Mouse (Mus musculus) kidney, adult 11 months (tissue): ENCODE measurements at regions not wholly inside any gene's neighbourhood (a gene's known extent, or its start where the extent isn't known, plus 50 kb on each side); places are given as distances from the start of the nearest gene placed in this dataset.

Experiments used
- DNase-seq: peaks from one replicate; pipeline ENCODE4 v3.0.0; 2022

DNA sequence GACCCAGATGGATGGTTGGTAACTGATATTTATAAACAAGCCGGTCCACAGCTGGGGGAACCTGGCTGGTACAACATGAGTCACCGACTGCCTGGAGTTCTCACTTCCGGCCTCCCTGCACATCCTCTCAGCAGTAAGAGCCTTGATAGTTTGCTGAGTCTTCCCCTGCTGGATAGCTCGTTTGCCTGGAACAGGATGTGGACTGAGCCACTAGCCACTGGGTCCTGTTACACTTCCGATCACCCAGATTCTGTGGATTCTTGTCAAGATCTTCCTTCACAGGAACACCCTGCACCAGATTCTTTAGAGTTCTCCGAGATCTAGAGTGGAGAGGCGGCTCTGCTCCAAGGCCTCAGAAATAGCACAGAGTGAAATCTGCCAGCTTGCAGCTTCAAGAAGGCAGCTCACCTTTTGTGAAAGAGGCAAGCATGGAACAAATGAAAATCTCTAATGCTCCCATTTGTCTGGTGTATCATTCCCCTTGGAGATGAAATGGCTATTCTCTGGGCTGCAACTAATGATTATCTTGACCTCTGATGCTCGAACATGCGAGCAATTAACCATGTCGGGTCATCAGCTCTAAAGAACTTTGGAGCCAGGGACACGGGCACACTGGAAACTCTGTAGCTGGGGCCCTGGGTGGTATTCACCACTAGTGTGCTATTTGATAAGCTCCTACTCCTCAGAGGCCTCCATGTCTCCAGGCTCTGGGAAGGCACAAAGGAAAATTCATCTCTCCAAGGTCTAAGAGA, 90.3 kb upstream of the Selenok start:
- DNase-seq: no peak

DNA sequence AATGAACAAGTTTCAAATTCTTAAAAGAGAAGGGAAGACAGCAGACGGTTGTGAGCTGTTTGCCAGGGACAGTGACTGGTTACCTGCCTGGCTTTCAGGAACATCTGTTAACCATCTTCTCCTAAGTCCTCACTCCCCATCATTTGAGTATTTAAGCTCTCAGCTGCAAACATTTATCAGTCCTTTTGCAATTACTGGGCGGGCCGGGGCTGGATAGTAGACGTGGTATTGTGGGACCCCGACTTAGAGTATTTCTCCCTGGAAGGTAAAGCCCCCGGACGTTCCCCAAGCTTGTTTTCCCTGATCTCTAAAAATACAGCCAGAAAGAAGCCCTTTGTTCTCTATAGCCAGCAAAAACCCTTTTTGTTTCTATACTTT, 89.7 kb upstream of the Selenok start:
- no peak for DNase-seq

DNA sequence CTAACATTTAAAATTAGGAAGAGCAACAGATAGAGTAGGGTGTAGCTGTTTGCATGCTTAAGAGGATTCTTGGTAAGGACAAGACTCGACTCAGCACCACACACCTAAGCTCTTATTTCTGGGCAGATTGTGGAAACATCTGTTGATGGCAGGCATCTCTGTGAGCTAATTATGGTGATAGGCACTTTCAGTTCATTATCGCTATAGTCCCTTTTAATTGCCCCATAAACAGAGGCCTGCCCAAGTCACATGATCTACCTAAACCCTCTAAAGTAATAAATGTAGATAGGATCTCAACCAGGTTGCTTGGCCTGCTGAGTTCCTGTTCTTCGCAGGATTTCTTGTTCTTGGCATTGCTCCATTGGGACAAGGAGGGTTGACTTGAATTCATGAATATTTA, 88.8 kb upstream of the Selenok start:
- DNase-seq: no peak

DNA sequence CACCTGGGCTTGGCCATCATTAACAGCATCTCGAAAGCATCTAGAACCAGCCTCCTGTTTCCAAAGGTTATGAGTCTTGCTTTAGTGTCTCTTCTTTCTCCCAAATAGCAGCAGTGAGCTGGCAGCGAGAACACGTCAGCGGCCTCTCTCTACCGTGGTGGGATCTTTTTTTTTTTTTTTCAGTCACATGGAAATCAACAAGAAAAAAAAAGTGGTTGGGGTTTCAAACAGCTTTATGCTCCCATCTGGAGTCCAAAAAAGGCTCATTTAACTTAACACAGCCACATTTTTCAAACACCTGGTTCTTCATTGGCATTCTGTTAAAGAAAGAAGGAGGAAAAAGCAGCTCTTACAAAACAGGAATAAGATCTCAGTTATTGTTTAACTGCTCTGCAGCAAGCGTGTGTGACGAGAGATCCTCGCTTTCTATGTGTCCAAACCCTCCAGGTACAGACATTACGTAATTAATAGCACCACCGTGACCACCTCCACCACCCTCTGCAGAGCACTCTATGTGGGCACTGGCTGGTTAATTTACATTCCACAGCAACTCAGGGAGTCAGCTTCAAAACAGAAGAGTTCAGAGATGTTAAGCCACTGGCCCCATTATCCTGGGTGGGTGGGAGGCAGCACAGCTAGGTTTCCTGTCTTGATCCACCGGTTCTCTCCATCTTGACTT, 85.3 kb upstream of the Selenok start:
- DNase-seq: peak; percentile 41

DNA sequence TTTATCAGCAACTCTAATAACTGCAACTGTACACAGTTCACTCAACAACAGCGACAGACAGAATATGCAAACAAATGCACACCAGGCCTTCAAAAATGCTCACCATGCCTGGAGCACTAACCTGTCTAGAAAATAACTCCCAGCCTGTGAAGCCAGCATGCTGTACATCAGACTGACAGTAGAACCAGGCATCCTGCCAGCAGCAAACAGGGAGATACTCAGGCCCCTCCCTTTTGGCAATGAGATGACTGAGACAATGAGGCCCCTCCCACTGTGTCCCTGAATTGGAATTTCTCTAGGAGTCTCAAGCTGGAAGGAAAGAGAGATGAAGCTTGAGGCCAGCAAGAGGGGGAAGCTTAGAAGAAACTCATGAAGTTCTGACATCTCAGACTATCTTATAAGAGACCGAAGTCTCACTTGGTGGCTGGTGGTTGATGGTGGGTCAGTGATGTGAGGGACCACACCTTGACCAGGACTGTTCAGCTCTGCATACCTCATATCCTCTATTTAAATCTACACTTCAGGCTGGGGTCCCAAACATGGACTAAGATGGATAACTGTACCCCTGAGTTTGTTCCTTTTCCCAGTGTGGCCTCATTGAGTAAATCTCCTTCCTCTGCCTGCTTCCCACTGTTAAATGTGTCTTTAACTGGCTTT, 72.6 kb upstream of the Selenok start:
- peak; percentile 34 for DNase-seq

DNA sequence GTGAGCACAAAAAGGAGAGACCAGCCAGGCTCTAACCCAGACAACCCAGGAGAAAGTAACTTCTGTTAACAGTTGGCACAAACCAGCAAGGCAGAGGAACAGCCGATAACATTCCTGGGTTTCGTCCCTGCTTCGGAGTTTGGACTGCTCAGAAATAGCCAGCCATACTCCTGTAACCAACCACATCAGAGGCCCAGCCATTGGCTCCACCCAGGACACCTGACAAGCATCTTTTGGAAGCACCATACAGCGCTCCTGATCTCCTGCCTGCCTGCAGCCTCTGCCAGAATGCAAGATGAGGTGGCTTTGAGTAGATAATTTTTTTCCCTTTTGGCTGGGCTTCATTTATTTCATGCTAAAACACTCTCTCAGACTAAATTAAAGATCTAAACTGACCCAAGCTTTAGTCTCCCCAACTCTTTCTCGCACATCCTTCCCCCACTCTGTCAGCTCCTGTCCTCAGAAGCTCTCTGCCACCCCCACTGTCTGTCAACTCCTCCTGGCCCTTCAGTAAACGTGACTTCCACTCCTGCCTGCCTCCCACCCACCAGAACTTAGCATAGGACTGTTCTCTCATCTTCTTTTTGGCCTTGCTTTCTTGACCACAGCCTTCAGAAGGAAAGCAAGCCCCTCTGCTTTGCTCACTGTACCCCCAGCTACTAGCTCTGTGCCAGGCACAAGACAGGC, 72.0 kb upstream of the Selenok start:
- no peak for DNase-seq

DNA sequence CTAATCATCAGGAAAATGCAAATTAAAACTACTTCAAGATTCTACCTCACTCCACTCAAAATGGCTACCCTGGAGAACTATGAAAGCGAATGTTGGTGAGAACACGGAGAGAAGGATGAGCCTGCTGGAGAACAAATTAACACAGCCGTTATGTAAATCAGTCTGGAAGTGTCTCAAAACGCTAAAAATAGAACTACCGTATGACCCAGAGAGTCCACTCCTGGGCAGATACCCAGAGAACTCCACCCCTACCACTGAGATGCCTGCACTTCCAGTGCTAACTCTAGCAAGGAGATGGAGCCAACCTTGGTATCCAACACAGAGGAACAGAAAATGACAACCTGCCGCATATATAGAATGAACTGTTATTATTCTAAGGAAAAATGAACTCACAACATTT, 67.2 kb upstream of the Selenok start:
- peak; percentile 11 for DNase-seq

DNA sequence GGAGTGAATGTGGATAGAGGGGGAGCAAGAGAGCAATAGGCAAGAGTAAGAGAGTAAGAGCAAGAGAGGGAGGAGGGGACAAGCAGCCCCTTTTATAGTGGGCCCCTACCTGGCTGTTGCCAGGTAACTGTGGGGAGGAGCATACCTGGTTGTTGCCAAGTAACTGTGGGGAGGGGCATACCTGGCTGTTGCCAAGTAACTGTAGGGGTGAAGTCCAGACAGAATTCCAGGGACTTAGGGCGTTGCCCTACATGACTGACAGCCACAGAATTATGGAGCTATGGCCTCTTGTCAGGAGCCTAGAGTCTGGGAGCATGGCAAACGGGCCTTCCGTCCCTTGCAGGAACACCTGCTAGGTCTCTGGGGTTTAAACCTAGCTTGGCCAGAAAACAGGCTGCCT, 64.5 kb upstream of the Selenok start:
- peak; percentile 5 for DNase-seq

DNA sequence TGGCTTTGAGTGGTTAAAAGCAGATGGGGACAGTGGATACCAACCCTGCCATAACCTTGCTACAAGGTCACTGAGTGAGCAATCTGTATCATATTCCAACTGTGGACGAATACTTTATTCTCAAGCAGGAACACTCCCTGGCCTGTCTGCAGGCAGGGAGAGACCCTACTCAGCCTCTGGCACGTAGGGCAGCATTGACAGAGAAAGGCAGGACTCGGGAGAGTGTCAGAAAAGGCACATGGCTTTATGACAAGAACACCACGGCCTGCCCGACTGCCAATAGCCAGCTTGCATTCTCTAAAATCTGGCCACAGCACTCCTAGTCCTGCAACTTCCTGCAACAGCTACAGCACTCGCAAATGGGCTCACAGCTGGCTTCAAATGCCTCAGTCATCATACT, 63.3 kb upstream of the Selenok start:
- no peak for DNase-seq

DNA sequence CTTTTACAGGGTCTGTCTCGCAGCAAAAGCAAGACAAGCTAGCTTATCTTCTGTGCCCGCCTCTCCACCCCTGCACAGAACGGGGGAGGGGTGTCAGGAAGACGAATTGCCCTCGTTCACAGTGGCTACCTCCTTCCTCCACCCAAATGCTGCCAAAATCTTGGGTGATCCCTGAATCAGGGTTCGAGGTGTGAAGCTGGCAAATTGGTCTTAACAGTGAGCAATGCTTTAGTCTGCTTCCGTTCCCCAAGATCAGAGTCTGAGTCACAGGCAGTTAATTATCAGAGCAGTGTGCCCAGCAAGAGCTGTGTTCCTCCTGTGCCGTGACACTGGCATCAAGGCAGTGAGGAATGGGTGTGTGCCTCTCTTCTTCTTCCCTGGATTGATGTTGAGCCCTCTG, 58.4 kb upstream of the Selenok start:
- DNase-seq: no peak
